Mouse (Mus musculus): ENCODE data around the gene Pth2. TPM values are rescaled to one million over a fixed set of nuclear protein-coding genes. Genes with fewer than 3 reads are reported as not detected.

Pth2 gene
- not detected in 2 replicates for total RNA-seq (2023)

DNA sequence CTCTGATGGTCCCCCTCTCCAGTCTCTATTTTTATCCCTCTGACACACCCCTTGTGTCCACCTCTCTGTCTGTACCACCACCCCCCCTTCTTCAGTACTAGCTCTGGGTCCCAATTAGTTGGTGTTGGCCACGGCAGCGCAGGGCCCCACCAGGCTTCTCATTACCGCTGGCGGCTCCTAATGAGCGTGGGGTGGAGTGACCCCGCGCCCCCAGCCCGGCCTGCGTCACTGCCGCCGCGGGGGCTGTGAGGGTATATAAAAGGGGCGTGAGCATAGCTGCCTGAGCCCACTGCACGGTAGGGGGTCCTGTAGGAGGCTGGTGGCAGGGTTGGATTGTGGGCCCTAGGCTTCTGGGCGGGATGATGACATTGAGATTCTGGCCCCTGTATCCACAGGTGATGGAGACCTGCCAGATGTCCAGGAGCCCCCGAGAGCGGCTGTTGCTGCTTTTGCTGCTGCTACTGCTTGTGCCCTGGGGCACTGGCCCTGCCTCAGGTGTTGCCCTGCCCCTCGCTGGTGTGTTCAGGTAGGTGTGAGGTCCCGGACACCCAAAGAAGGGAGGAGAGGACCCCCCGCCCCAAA, at the start of gene Pth2:
TSS of gene Pth2 (plus strand) at position 100 of the 582 bp plus-strand sequence.

DNA sequence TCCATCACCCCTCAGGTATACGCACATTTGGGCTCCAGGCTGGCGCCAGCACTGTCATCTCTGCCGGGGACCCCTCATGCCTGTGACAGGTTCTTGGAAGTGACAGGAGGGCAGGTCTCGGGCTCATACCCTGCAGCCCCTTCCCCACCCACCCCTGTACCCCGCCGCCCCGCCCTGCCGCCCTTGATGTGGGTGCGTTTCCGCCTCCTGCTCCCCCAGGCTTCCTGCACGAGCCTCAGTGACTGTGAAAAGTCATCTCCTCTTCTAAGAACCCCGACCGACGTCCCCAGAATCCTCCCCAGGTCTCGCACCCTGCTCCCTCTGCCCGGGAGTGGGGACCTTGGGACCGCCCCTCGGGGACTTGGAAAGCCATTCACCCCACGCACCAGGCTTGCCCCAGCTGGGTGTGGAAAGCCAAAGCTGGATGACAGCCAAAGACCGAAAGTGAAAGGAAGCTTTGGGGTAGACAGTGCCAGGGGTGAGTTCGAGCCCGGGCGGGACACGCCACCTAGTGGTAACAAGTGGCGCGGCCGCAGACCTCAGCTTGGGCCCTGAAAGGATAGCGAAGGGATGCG, 44.7 kb upstream of the Pth2 start, which contains the start of the genes Gm45713 and Flt3l:
TSS of gene Gm45713 (minus strand) at position 239 of the 575 bp plus-strand sequence.
TSS of gene Flt3l (minus strand) at position 440 of the 575 bp plus-strand sequence.

DNA sequence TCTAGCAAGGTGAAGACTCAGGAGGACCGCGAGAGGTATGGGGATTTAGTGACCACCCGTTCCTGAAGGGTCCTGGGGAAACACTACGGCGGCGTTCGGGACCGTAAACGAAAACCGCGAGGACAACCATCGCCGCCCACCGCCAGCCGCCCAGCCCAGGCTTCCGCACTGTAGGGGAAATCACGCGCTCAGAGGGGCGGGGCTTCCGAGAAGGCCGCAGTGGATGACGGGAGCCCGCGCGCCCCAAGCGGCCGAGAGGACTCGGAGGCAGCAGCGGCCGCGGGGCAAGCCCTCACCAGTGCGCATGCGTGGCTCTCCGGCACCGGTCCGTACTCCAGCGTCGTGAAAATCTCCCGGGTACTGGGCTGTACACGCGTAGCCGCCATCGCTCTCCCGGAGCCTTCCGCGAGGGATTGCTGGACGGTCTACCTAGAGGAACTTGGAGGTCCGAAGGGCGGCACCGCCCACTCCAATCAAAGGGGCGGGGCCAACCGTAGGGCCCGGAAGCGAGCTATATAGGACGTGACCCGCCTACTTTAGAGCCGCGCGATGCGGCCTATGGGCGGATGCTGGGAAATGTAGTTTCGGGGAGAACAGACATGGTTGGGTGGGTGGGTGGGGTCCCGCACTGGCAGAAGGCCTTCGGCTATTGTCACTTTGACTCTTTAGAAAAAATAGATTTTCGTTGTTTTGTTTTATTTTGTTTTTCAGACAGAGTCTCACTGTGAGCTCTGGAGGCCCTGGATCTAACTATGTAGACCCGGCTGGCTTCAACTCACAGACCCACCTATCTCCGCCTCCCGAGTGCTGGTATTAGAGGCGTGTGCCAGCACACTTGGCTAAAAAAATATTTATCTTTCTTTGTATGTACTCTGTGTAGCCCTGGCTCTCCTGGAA, 26.5 kb upstream of the Pth2 start, which contains the start of the genes Pih1d1 and Aldh16a1:
TSS of gene Pih1d1 (plus strand) at position 208 of the 897 bp plus-strand sequence.
TSS of gene Aldh16a1 (minus strand) at position 489 of the 897 bp plus-strand sequence.

DNA sequence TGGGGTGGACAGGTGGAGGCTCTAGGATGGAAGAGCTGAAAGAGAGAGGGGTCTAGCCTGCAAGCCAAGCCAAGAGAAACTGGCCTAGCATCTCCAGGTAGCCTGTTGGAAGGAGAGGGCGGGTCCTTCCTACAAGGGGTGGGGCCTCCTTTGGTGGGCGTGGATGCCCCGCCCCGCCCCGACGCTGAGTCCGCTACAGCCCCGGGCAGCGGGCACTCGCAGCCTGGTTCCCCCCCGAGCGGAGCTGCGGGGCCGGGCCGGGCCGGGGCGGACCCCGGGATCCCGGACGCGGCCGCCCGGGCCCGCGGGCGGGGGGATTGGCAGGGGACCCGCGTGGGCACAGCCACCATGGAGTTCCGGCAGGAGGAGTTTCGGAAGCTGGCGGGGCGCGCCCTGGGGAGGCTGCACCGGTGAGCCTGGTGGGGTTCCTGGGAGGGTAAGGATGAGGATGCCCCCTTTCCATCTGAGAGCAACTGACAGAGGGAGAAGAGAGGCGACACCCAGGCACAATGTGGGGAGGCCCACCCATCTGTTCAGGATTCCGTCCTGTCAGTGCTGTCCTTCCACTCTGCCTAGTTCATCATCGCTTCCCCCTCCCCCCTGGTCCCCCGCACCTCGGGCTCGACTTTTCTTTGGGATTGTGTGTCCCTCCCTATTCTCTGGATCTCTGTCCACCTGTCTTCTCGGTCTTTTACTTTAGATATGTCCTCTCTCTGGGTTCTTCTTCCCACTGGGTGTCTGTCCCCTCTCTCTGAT, 16.9 kb upstream of the Pth2 start, which contains the start of gene Slc17a7:
TSS of gene Slc17a7 (plus strand) at position 215 of the 756 bp plus-strand sequence.

DNA sequence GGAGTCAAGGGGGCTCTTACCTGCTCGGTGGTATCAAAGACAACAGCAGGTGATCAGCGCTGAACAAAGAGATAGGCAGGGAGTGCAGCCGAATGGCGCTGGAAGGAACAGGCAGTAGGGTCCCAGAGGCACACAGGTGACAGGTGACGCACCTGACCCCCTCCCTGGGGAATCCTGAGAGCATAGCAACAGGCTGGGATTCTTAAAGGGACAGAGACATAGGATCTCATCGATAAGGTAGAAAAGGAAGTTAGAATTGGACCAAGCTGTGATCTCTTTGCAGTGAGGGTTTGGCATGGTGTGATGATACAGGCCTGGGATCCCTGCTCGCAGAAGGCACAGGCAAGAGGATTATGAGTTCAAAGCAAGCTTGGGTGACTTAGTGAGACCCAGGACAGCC, 1.3 kb upstream of the Pth2 start, which contains the start of gene Gfy:
TSS of gene Gfy (minus strand) at position 101 of the 400 bp plus-strand sequence.

DNA sequence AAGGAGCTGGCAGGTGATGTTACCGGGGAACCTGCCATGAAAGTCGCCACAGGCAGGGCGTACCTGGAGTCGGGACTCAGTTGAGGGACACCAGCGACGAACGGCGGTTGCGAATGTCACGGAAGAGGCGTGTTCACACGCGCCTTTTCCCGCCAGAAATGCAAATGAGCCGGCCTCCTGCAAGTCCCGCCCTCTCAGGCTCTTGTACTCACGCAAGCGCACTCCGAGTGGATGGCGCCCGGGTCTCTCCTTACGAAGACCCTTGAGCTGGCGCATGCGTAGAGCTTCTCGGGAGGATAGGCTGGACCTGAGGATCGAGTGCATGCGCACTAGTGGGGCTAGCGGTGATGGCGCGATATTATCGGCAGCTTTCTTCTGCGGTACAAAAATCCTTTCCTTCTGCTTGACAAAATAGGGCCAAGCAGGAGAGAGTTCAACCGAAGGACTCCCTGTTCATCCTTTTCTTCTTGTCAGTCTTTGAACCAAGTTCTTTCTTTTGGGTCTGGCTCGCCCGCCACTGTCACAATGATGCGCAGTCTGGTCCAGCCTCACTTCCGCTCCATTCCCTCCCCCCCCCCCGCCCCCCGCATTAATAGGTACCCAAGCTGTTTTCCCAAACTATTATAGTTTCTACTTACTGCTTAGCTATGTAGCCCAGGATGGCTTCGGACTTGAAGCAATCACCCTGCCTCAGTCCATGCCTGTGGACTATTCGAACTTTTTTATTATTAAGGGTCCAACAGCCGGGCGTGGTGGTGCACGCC, 23.8 kb downstream of the Pth2 start, which contains the start of gene Ccdc155:
TSS of gene Ccdc155 (minus strand) at position 513 of the 764 bp plus-strand sequence.

DNA sequence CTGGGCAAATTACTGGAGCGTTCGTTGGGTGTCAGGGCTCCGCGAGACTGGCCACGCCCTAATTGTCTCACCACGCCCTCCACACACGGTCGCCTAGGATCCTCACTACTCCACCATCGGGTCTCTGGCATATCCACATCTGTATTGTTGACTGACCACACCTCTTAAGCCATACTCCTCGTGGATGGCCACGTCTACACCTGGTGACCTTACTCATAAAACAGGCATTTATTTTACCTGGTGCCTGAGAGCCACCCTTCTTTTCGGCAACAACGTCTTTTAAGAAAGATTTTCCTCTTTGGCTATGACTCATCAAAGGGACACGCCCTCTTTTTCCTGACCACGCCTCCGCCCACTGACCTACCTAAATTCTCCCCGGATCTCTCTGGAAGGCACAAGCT, 31.1 kb downstream of the Pth2 start, which contains the start of gene Dkkl1:
TSS of gene Dkkl1 (minus strand) at position 297 of the 401 bp plus-strand sequence.

DNA sequence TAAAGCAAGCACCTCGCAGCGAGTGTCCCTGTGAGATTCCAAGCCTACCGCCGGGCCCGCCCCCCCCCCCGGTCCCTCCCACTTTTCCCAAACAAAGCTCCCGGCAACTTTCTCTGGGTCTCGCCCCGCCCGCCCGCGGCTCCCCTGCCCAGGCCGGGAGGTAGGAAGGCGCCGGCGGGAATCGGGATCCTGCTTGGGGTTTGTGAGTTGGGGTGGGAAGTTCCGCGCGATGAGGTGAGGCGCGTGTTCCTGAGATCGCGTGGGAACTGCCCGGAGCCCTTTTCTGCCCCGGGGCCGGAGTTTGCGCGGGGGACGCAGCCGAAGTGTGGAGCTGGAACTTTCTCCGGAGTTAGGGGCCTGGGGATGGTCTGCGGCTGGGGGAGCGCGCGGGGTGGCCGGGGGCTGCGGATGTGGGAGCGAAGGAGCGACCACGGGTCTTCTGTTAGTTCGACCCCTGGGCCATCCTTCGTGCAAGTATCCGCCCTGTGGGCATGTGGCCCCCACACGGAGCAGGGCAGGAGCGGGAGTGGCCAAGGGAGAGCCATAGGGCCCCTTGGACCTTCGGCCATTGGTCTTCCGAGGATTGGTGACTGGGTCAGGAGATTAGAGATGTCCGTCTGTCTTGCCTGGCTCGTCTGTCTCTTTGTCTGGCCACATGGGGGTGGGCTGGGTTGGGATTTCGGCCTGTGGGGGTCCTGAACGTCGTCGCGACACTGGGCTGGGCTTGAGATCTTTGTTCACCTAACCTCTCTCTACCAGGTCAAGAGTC, 35.1 kb downstream of the Pth2 start, which contains the start of gene Tead2:
TSS of gene Tead2 (plus strand) at position 81 of the 769 bp plus-strand sequence.

Other genes starting within 250 kb of the Pth2 start
- gene Tsks, start 237.8 kb upstream of the Pth2 start, total RNA-seq (2023), result not detected in 2 replicates
- 0.23 and 1.3 TPM in 2 replicates for gene Cpt1c, start 206.1 kb upstream of the Pth2 start, total RNA-seq (2023)
- 48.5 and 57.0 TPM in 2 replicates for gene Prmt1, start 194.4 kb upstream of the Pth2 start, total RNA-seq (2023)
- 44.5 and 55.1 TPM in 2 replicates for gene Irf3, start 183.3 kb upstream of the Pth2 start, total RNA-seq (2023)
- 7.3 and 7.9 TPM in 2 replicates for gene Bcl2l12, start 182.3 kb upstream of the Pth2 start, total RNA-seq (2023)
- 59.4 and 75.8 TPM in 2 replicates for gene Scaf1, start 164.6 kb upstream of the Pth2 start, total RNA-seq (2023)
- 7.6 and 7.8 TPM in 2 replicates for gene Rras, start 163.0 kb upstream of the Pth2 start, total RNA-seq (2023)
- 15.9 and 19.2 TPM in 2 replicates for gene Prr12, start 128.1 kb upstream of the Pth2 start, total RNA-seq (2023)
- gene Nosip, start 118.6 kb upstream of the Pth2 start, total RNA-seq (2023), result 32.5 and 35.9 TPM in 2 replicates
- gene Prrg2, start 118.3 kb upstream of the Pth2 start, total RNA-seq (2023), result 15.3 and 20.8 TPM in 2 replicates
- 2.6 and 3.0 TPM in 2 replicates for gene Rcn3, start 88.8 kb upstream of the Pth2 start, total RNA-seq (2023)
- gene Fcgrt, start 77.1 kb upstream of the Pth2 start, total RNA-seq (2023), result 11.5 and 11.6 TPM in 2 replicates
- 561 and 713 TPM in 2 replicates for gene Rps11, start 56.6 kb upstream of the Pth2 start, total RNA-seq (2023)
- gene Rpl13a, start 52.2 kb upstream of the Pth2 start, total RNA-seq (2023), result 790 and 900 TPM in 2 replicates
- gene Gm45713, start 44.8 kb upstream of the Pth2 start, total RNA-seq (2023), result not detected in 2 replicates
- 22.0 and 23.2 TPM in 2 replicates for gene Flt3l, start 44.6 kb upstream of the Pth2 start, total RNA-seq (2023)
- 41.1 and 44.5 TPM in 2 replicates for gene Pih1d1, start 26.7 kb upstream of the Pth2 start, total RNA-seq (2023)
- gene Aldh16a1, start 26.4 kb upstream of the Pth2 start, total RNA-seq (2023), result 77.5 and 91.9 TPM in 2 replicates
- gene Slc17a7, start 17.0 kb upstream of the Pth2 start, total RNA-seq (2023), result 0.23 TPM in 1 of 2 replicates, not detected in the other
- gene Gfy, start 1.4 kb upstream of the Pth2 start, total RNA-seq (2023), result not detected in 2 replicates
- gene Ccdc155, start 23.9 kb downstream of the Pth2 start, total RNA-seq (2023), result not detected in 2 replicates
- not detected in 2 replicates for gene Dkkl1, start 31.2 kb downstream of the Pth2 start, total RNA-seq (2023)
- not detected in 2 replicates for gene Tead2, start 34.8 kb downstream of the Pth2 start, total RNA-seq (2023)
- gene Cd37, start 58.1 kb downstream of the Pth2 start, total RNA-seq (2023), result 347 and 367 TPM in 2 replicates
- 1.2 and 1.3 TPM in 2 replicates for gene Slc6a16, start 60.1 kb downstream of the Pth2 start, total RNA-seq (2023)
- not detected in 2 replicates for gene Slc6a21, start 96.5 kb downstream of the Pth2 start, total RNA-seq (2023)
- 3.6 and 5.2 TPM in 2 replicates for gene Trpm4, start 152.8 kb downstream of the Pth2 start, total RNA-seq (2023)
- not detected in 2 replicates for gene Hrc, start 154.3 kb downstream of the Pth2 start, total RNA-seq (2023)
- 0.09 TPM in 1 of 2 replicates, not detected in the other for gene Ppfia3, start 186.0 kb downstream of the Pth2 start, total RNA-seq (2023)
- 2.5 TPM in 1 of 2 replicates, not detected in the other for gene Lin7b, start 189.6 kb downstream of the Pth2 start, total RNA-seq (2023)
- 255 and 367 TPM in 2 replicates for gene Snrnp70, start 214.7 kb downstream of the Pth2 start, total RNA-seq (2023)
- not detected in 2 replicates for gene Kcna7, start 224.7 kb downstream of the Pth2 start, total RNA-seq (2023)
- gene Ntf5, start 232.7 kb downstream of the Pth2 start, total RNA-seq (2023), result not detected in 2 replicates
- gene Lhb, start 239.8 kb downstream of the Pth2 start, total RNA-seq (2023), result not detected in 2 replicates

All from neutrophil, adult 65 days (primary cell).